Mouse (Mus musculus): ENCODE results near the gene Olfr90. TPM values are rescaled to one million over a fixed set of nuclear protein-coding genes. Genes with fewer than 3 reads are reported as not detected.

Gene Olfr90
- under 1 TPM; 0.29 to 0.58 TPM for total RNA-seq (2023)

DNA sequence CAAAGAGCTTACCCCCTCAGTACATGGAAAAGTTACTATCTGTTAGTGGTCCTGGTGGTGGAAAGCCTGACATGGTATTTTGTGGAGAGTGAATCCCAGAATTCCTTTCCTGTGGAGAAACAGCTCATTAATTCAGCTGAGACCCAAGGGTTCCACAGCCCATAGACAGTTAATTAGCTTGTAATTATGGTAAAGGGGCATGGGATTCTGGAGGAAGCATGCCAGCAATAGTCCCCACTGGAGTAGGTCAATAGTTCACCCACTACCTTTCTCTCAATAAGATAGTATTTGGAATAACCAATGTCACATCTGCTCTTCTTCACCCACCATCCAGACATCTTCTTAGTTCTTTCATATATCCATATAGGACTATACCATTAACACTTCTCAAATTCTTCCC is at the start of gene Olfr90:
TSS of gene Olfr90 (minus strand) at position 101 of the 400 bp plus-strand sequence.

GRCm38 (mm10) chr17:37119988-37120387 is 31.7 kb upstream of the Olfr90 start, which contains the start of gene Olfr92:
TSS of gene Olfr92 (minus strand) at chr17:37120088.

GRCm38 (mm10) chr17:37098178-37098577 is 9.9 kb upstream of the Olfr90 start, which contains the start of gene Olfr91:
TSS of gene Olfr91 (minus strand) at chr17:37098278.

DNA sequence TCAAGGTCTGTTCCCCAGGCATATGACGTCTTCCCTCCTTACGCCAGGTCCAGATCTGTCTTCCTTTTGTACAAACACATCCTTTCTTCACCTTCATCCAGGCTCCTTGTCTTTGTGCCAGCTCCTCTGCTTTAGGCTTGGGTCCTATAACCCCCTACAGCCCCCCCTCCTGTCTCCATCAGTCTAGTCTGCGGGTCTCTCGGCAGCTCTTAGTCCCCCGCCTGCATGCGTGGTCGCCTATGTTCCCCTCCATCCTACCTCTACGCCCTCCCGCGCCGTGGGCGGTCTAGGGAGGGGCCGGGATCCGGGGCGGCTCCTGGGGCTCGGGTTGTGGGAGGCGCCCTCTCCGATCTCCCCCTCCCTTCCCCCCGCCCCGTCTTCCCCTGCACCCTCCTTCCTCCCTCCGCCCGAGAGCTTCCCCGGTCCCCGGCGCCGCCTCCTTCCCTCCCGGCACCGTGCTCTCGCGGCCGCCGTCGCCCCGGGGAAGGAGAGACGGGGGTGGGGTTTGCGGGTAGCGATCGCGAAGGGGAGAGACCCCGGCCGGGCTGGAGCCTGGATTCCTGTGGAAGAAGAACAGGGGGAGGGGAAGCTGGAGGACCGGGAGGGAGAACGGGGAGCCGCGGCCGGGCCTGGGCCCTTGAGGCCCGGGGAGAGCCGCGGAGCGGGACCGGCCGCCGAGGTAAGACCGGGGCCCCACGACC is 42.5 kb downstream of the Olfr90 start, which contains the start of gene Gabbr1:
TSS of gene Gabbr1 (plus strand) at position 356 of the 701 bp plus-strand sequence.

Other genes with a start within 250 kb of the Olfr90 start
- not detected for gene Trim15, start 221.3 kb downstream of the Olfr90 start, total RNA-seq (2023)
- not detected for gene Trim10, start 218.9 kb downstream of the Olfr90 start, total RNA-seq (2023)
- gene Trim40, start 198.4 kb downstream of the Olfr90 start, total RNA-seq (2023) = not detected
- not detected for gene Trim31, start 190.4 kb downstream of the Olfr90 start, total RNA-seq (2023)
- not detected for gene Rnf39, start 145.6 kb downstream of the Olfr90 start, total RNA-seq (2023)
- gene Ppp1r11, start 136.8 kb downstream of the Olfr90 start, total RNA-seq (2023) = 10 to 100 TPM; 56.1 to 56.3 TPM
- 10 to 100 TPM; 57.4 to 59.8 TPM for gene Znrd1, start 129.9 kb downstream of the Olfr90 start, total RNA-seq (2023)
- 1 to 10 TPM; 1.9 to 2.2 TPM for gene Znrd1as, start 129.9 kb downstream of the Olfr90 start, total RNA-seq (2023)
- gene 2410137M14Rik, start 107.3 kb downstream of the Olfr90 start, total RNA-seq (2023) = not detected
- gene H2-M5, start 99.0 kb downstream of the Olfr90 start, total RNA-seq (2023) = not detected
- under 1 TPM in 1 of 2 experiments, not detected in 1; 0.39 TPM for gene Zfp57, start 87.3 kb downstream of the Olfr90 start, total RNA-seq (2023)
- gene Mog, start 65.1 kb downstream of the Olfr90 start, total RNA-seq (2023) = not detected
- 10 to 100 TPM; 20.2 to 28.2 TPM for gene Gabbr1, start 42.5 kb downstream of the Olfr90 start, total RNA-seq (2023)
- gene Olfr91, start 9.8 kb upstream of the Olfr90 start, total RNA-seq (2023) = not detected
- gene Olfr92, start 31.6 kb upstream of the Olfr90 start, total RNA-seq (2023) = not detected
- not detected for gene Olfr93, start 73.0 kb upstream of the Olfr90 start, total RNA-seq (2023)
- gene Ubd, start 105.4 kb upstream of the Olfr90 start, total RNA-seq (2023) = 10 to 100 TPM in 1 of 2 experiments, 1 to 10 TPM in 1; 6.6 to 10.8 TPM
- gene Olfr94, start 112.5 kb upstream of the Olfr90 start, total RNA-seq (2023) = not detected
- gene Olfr95, start 124.6 kb upstream of the Olfr90 start, total RNA-seq (2023) = not detected
- not detected for gene Olfr96, start 131.6 kb upstream of the Olfr90 start, total RNA-seq (2023)
- not detected for gene Olfr97, start 148.8 kb upstream of the Olfr90 start, total RNA-seq (2023)
- not detected for gene Olfr98, start 175.2 kb upstream of the Olfr90 start, total RNA-seq (2023)
- 10 to 100 TPM; 29.0 to 30.6 TPM for gene H2-M3, start 181.7 kb upstream of the Olfr90 start, total RNA-seq (2023)
- not detected for gene Olfr99, start 195.0 kb upstream of the Olfr90 start, total RNA-seq (2023)
- not detected for gene Olfr101, start 215.8 kb upstream of the Olfr90 start, total RNA-seq (2023)
- gene Olfr102, start 228.6 kb upstream of the Olfr90 start, total RNA-seq (2023) = not detected

Measured in monocyte, adult 59 days (primary cell).